Comparison of ENCODE assay signal across 8 mouse cellular contexts in the genomic region with DNA sequence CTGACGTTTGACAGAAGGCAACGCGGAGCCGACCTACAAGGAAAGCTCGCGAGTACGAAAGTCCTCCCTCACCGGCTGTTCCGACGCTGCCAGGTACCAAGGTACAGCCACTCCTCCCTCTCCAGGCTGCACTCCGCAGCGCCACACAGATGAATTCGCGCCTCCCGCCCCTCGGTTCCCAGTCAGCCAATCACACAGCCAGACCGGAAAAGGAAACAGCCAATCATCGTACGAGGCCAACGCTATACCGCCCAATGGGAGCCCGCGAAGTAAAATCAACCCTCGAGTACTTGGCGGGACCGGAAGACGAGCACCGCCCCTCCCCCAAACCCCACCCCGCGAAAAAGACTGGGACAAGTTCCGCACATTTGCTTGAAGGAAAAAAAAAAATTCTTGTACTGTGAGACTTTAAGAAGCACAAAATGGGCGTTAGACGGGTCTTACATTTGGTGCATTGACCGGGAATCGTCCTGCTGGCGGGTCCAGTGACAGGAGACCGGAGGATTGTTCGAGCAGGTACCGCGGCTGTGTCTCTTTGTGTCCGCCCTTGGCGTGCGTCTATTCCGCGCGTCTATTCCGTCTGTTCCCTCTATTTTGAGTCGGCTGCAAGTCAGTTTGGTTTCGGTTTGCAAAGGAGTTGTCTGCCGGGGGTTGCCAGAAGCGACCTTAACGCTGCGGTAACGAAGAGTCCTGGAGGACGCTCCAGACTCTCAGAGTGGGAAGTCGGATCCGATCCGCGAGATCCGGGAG. TPM values are rescaled to one million over a fixed set of nuclear protein-coding genes. Genes with fewer than 3 reads are reported as not detected.
DNase-seq lines count a peak whose midpoint lies in the region; ATAC-seq lines count a peak whose summit lies in the region.

A gene (minus strand): TSS at position 157 of the 750 bp plus-strand sequence.

- peak within 1 kb of the TSS; percentile 73 for H3K4me3 ChIP-seq in hindbrain, embryonic 12.5 days

- peak within 1 kb of the TSS; percentile 76 for H3K4me2 ChIP-seq in hindbrain, embryonic 12.5 days (replicated peaks)

- H3K9ac ChIP-seq in hindbrain, embryonic 12.5 days = peak within 1 kb of the TSS; percentile 78

- H3K27ac ChIP-seq in hindbrain, embryonic 12.5 days = peak within 1 kb of the TSS; percentile 71

- H3K27me3 ChIP-seq in hindbrain, embryonic 12.5 days = no peaks in the 10 kb centered on the region

- H3K9me3 ChIP-seq in hindbrain, embryonic 12.5 days (replicated peaks) = peaks cover 18% of the 10 kb centered on the region

- WGBS in hindbrain, embryonic 12.5 days = under 1% methylated on average over 60 of the region's 60 CpGs

- peaks cover 37% of the 10 kb centered on the region for H3K36me3 ChIP-seq in hindbrain, embryonic 12.5 days

- H3K4me1 ChIP-seq in hindbrain, embryonic 12.5 days = peaks cover 15% of the 10 kb centered on the region

- peak; percentile 97 for DNase-seq in NIH3T3 (ENCODE audit: low read depth)
- peak; percentile 95 for DNase-seq in cerebellum, postnatal 10 days
- peak; percentile 85 to 89 for DNase-seq in frontal cortex, postnatal 10 days (ENCODE audit: low spot score in 2 of 2)
- DNase-seq in layer of hippocampus, postnatal 14 days (ENCODE audit: low spot score in 2 of 2) = peak; percentile 85 to 94
- DNase-seq in lung, postnatal 14 days = peak; percentile 92
- peak; percentile 88 for DNase-seq in retina, adult 2 months (ENCODE audit: low read depth, low spot score)
- peak; percentile 92 for DNase-seq in thymus, postnatal 36 days

- peak; percentile 98 for ATAC-seq in hindbrain, embryonic 12.5 days (ENCODE audit: low FRiP score)

RNA-seq across cellular contexts. Expression of the gene that starts here (rescaled TPM):
- 5.6 and 7.5 TPM in 2 replicates for polyA plus RNA-seq in hindbrain, embryonic 12.5 days (2016; fragmentation: Nextera tagmentation; extraction: Ambion mirVana)
- total RNA-seq in layer of hippocampus, postnatal 14 days (2021) = under 1 TPM; 0.32 to 0.45 TPM

Comparison
In these comparisons a context has a peak if more than half of its experiments do, and no peak if none do; other contexts are left out.
1. Peak in every context shown above with its lines: DNase-seq, ATAC-seq, H3K4me3 ChIP-seq and H3K27ac ChIP-seq.
2. Peak in DNase-seq in layer of hippocampus, postnatal 14 days; RNA of the gene not detected or under 1 TPM.